Mouse (Mus musculus) right cerebral cortex, adult 18-20 months (tissue): ENCODE results near the gene Col6a2.

Source experiments
- DNase-seq: peaks from one replicate; pipeline ENCODE4 v3.0.0; 2022; ENCODE audit warnings: mixed read lengths

Gene Col6a2

GRCm38 (mm10) chr10:76622928-76623680, at the start of gene Col6a2:
TSS of gene Col6a2 (minus strand) at chr10:76623630.
- DNase-seq = peak; percentile 74

GRCm38 (mm10) chr10:76671939-76672338, 48.5 kb upstream of the Col6a2 start:
- DNase-seq = no peak

GRCm38 (mm10) chr10:76668947-76669284, 45.5 kb upstream of the Col6a2 start:
- peak; percentile 85 for DNase-seq

GRCm38 (mm10) chr10:76668261-76668946, 45.0 kb upstream of the Col6a2 start:
- DNase-seq = no peak

DNA sequence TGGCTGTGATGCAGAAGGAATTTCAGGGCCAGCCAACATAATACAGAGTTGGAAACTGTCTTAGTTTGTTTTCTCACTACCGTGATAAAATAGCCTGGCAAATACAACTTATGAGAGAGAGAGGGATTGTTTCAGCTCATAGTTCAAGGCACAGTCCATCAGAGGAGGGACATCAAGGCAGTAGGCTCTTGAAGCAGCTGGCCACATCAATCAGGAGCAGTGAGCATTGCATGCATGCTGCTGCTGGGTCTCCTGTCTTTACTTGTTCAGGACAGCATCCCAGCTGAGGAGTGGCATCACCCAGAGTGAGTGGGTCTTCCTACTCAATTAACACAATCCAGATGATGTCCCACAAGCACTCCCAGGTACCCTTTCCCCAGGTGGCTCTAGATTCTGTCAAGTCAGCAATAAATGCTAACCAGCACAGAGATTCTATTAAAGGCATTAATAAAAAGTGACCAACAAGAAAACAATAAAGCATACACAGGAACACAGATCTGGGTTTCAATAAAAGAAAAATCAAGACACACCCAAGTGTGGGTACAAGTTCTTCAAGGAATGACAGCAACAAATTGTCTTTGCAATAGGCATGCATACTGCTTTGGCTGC, 43.9 kb upstream of the Col6a2 start:
- no peak for DNase-seq

GRCm38 (mm10) chr10:76665551-76665950, 42.1 kb upstream of the Col6a2 start:
- no peak for DNase-seq

GRCm38 (mm10) chr10:76664156-76665115, 41.0 kb upstream of the Col6a2 start:
- no peak for DNase-seq

GRCm38 (mm10) chr10:76653345-76654336, 30.2 kb upstream of the Col6a2 start:
- DNase-seq = no peak

DNA sequence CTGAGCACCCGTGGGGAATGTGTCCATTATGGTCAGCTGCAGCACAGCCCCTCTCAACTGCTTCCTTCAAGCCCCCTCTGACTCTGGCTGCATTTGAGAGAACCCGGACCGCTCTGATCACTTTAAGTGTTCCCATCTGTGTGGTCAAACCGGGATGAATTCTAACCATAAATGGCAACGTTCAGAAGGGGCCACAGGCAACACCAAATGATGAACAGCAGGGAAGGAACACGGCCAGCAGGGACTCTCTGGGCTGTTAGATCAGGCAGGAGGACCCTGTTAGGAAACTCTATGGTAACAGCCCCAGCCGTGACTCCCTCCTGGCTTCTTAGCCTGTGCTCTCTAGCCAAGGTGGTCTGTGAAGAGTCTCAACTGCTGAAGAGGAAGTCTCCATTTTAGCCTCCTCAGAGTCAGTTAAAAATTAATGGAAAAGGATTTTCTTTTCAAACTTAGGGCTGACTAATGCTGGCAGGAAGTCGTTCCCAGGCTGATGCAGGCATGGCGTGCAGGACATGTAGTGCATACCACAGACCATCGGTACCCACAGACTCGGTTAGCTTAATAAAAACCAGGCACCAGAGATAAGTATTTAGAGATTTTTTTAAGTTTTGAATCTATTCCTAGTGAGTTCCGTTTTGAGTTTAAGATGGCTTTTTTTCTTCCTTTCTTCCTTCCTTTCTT, 27.4 kb upstream of the Col6a2 start:
- no peak for DNase-seq

DNA sequence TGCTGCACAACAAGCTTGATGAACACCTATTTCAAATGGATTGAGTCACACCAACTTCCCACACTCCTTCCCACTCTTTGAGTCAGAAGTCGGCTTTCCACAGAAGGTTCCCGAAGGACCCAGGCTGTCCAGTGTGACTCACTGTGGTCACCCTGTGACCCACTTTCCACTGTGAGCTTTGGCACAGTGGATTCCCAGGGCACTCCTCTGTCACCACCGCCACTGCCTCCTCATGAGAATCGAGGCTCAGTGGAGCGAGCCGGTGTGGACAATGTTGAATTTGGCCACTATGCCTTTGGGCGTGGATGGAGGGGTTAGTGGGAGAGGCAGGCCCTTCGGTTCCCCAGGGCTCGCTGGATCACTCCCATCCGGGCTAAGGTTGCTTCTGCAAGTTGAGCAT, 25.3 kb upstream of the Col6a2 start:
- peak; percentile 31 for DNase-seq

DNA sequence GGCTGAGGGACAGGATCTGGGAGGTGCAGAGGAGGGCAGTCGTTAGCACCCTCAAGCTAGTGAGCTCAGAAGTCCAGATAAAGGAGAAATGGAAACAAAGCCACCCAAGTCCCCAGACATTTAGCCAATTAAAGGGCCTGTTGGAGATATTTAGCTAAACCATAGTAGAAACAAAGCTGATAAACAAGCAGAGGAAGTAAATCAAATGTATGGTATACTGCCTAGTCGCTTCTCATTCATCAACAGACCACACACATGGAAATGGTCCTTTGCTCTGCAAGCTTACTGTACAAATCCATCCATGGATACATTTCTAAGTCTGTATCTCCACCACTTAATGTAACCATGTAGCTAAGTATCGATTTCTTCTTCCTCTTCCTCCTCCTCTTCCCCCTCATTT, 24.0 kb upstream of the Col6a2 start:
- no peak for DNase-seq

DNA sequence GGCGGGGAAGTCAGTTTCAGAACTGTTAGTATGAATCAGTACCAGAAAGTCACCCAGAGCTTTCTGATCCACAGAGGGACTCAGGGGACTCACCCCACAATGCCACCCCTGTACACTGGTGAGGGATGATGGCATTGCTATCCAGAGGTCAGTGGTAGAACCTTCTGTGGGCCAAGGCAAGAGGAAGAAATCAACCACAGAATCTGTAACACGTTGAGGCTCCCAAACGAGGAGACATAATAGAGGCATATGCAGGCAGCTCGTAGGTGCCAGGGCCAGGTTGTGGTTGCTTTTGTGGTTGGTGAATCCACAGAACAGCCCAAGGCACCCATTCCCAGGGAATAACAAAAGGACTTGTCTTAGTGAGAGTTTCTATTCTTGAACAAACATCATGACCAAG, 22.3 kb upstream of the Col6a2 start:
- DNase-seq = no peak

- no peak for DNase-seq
Observed at GRCm38 (mm10) chr10:76645066-76645465, 21.6 kb upstream of the Col6a2 start.

DNA sequence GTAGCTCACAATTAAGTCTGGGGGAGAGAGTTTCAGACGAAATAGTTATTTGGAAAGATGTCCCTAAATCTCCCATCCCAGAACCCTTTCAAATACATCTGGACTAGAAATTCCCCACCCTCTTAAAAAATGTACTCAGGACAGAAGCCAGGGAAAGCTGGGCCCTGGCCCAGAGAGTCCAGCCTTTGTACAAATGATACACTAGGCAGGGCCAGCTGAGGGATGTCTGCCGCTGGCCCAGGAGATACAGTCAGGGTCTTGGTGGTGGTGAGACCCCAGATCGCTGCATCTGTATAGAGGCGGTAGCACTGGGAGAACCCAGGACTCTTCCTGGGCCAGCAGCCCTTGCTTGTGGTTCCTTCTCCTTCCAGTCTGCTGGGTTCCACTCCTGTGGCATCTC, 20.6 kb upstream of the Col6a2 start:
- DNase-seq = no peak

DNA sequence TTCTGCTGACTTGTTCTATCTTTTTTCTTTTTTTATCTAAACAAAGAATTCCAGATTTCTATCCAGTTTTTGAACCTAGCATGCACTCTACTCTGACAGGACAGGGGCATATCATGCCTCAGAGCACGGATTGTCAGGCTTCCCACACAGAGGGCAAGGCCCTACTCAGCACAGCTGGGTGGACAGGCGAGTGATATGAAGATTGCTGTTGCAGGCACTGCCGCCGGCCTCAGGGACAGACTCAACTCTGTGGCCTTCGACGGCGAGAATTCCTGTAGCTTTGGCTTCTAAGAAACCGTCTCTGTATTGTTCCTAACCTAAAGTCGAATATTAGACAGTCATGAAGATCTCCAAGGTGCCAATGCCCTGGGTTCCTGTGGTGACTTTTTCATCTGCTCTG, 20.0 kb upstream of the Col6a2 start:
- DNase-seq = no peak

DNA sequence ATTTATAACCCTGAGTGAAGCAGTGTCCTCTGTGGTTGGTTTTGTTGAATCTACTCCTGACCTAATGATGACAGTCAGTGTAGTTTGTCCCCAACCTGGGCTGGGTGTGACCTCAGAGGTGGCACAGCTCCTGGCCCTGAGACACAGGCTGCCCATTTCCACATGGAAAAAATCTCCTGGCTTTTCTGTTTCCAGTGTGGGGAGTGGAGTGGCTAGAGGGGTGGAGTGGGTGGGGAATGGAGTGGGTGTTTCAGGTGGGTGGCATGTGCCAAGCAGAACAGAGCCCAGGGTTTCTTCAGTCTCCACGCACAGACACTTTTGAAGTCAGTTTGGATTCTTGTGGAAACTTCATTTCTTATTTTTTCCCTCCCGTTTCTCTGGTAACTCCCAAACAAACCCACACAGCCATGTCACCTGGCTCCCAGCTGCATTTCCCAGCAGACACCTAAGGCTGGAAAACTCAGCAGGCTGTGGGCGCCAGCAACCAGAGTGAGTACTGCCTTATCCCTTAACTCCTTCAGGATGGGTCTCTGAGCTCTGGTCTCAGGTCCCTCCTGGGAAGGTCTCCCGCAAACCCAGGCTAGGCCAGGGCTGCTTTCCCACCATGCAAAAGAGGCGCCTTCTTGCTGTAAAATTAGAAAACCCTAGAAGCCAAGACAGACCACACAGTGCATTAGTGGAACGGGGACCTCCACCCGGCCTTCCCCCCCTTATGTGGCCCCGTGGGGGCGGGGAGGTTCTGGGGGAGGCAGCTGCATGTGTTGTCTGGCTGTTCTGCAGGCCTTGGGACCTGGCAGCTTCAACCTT, 19.4 kb upstream of the Col6a2 start:
- DNase-seq = peak; percentile 60

GRCm38 (mm10) chr10:76641894-76642627, 18.6 kb upstream of the Col6a2 start:
- no peak for DNase-seq

DNA sequence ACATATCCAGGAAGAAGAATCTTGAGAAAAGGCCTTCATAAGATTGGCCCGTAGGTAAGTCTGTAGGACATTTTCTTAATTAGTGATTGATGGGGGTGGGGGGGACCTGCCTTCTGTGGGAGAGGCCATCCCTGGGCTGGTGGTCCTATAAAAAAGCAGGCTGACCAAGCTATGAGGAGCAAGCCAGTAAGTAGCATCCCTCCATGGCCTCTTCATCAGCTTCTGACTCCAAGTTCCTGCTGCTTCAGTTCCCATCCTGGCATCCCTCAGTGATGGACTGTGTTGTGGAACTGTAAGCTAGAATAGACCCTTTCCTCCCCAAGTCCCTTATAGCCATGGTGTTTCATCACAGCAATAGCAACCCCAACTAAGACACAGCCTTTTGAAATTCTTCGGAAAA, 16.5 kb upstream of the Col6a2 start:
- DNase-seq = no peak

DNA sequence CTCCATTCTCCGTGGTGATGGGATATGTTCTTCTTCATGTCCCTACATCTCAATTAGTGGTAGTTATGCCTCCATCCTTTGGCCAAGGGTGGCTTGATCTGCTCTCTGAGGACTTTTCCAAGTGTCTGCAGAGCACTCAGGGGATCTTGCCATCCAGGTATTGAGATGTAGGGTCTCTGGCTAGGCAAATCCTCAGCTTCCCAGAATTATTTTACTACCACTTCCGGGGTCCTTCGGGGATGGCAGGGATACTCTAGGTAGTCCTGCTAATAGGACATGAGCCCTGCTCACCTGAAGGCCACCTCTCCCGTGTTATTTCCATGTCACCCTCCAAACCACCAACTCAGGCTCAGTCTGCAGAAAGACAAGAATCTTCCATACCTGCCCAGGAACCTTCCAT, 13.2 kb upstream of the Col6a2 start:
- no peak for DNase-seq

DNA sequence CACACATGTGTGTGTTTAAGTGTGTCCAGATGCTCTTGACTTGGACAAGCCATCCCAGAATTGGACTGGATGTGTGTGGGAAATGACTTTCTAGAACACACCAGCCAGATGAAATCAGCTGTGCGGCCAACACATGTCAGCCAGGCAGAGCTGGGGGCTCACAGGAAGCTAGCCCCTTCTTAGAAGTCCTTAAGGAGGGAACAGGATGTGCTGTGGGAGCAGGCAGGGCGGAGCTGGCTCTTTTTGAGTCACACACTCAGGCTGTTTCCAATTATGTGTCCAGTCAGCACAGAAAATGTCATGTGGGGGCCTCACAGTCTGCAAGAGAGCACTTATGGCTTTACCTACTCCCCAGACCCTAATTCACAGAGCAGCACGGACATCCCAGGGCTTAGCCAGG, 12.6 kb upstream of the Col6a2 start:
- no peak for DNase-seq
